Mouse (Mus musculus) stomach, embryonic 14.5 days (tissue): ENCODE data around the gene Slc25a17. TPM values are rescaled to one million over a fixed set of nuclear protein-coding genes. Genes with fewer than 3 reads are reported as not detected.
A peak's percentile ranks its signal among the peaks of the same experiment; 100 is the strongest.

ENCODE experiments used
- ATAC-seq: fragments of 200-750 bp; cut with Nextera tagmentation; 2 replicates; pipeline ENCODE4 v1.8.0; 2017; ENCODE audit warnings: low read depth, moderate TSS enrichment; ENCODE audit not compliant: insufficient number of reproducible peaks, insufficient read depth, low FRiP score
- H3K27ac ChIP-seq: fragments of 300-500 bp; sonication (generic); 2 replicates; pipeline ENCODE4 v1.5.1; 2014; ENCODE audit warnings: mild to moderate bottlenecking, low read length, moderate library complexity, mixed read lengths
- H3K27me3 ChIP-seq: fragments of 300-500 bp; sonication (generic); 2 replicates; pipeline ENCODE4 v1.6.1; 2014; ENCODE audit warnings: low read length, control low read depth, mixed read lengths; ENCODE audit not compliant: control insufficient read depth, insufficient read depth
- H3K36me3 ChIP-seq: fragments of 300-500 bp; sonication (generic); 2 replicates; pipeline ENCODE4 v1.6.1; 2014; ENCODE audit warnings: mild to moderate bottlenecking, control low read depth, low read length, moderate library complexity, mixed read lengths; ENCODE audit not compliant: control insufficient read depth, insufficient read depth
- H3K4me1 ChIP-seq: fragments of 300-500 bp; sonication (generic); 2 replicates; pipeline ENCODE4 v1.6.1; 2014; ENCODE audit warnings: low read length, control low read depth, mixed read lengths; ENCODE audit not compliant: control insufficient read depth, insufficient read depth
- H3K4me2 ChIP-seq: fragments of 300-500 bp; sonication (generic); replicated peaks from 2 replicates; pipeline ENCODE4 v1.6.1; 2014; ENCODE audit warnings: low read depth, low read length, control low read depth
- H3K4me3 ChIP-seq: fragments of 300-500 bp; sonication (generic); 2 replicates; pipeline ENCODE4 v1.5.1; 2014; ENCODE audit warnings: low read depth, low read length, control low read depth
- H3K9ac ChIP-seq: fragments of 300-500 bp; sonication (generic); replicated peaks from 2 replicates; pipeline ENCODE4 v1.6.1; 2014; ENCODE audit warnings: low read depth, mild to moderate bottlenecking, control low read depth, low read length, moderate library complexity, mixed read lengths
- H3K9me3 ChIP-seq: fragments of 300-500 bp; sonication (generic); 2 replicates; pipeline ENCODE4 v1.6.1; 2016; ENCODE audit warnings: low read depth, low read length, control low read depth; ENCODE audit not compliant: control insufficient read depth
- WGBS: fragments of 180-500 bp; shearing (Covaris S2); extraction: QIAGEN DNeasy Blood & Tissue Kit; methylation state at CpG from one replicate; pipeline ENCODE4 v1.1.7; 2014; 5-methylcytosine and 5-hydroxymethylcytosine counted together
- polyA plus RNA-seq: library from polyadenylated mRNA; unstranded; fragments of >200 nt; fragmentation: Nextera tagmentation; extraction: Ambion mirVana; gene quantifications from 2 replicates; pipeline ENCODE4 v1.2.1, GENCODE M21; 2014

Gene Slc25a17
- polyA plus RNA-seq, 1 experiment from 2014 or later: 110 TPM

DNA sequence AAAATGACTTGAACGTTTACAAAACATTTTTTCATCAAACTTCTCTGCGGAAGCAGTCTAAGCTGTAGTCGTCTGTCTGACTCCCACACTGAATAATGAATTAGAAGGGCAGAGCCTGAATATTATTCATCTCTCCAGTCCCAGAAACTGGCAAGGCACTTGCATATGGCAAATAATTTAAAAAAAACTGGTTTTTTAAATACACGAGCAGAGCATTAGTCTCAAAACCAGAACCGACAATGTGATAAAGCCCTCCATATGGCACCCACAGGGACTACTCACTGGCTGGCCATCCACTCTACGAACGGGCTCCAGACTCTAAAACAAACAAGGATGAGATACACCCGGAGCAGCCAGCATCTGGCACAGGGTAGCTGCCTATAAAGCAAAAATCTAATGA is 55.6 kb downstream of the Slc25a17 start:
- 26% methylated on average over 8 of the region's 8 CpGs for WGBS
- H3K4me2 ChIP-seq: no peak overlapping the region
- no peak overlapping the region for H3K9ac ChIP-seq
- no peak for ATAC-seq
- H3K4me1 ChIP-seq: 0 out of 2 replicates have a peak, but pooled peaks cover 6% of the 10 kb centered on the region
- H3K9me3 ChIP-seq: no peaks in the 10 kb centered on the region
- H3K27me3 ChIP-seq: no peaks in the 10 kb centered on the region
- H3K4me3 ChIP-seq: no peak overlapping the region
- no peak overlapping the region for H3K27ac ChIP-seq
- H3K36me3 ChIP-seq: no peaks in the 10 kb centered on the region

- Histone ChIP-seq H3K4me1 (0 out of 2 replicates have a peak, but pooled peaks cover 6% of the 10 kb centered on the region), H3K27ac (no peak overlapping the region), H3K36me3 (no peaks in the 10 kb centered on the region), H3K4me2 (no peak overlapping the region), H3K4me3 (no peak overlapping the region), H3K9ac (no peak overlapping the region), H3K27me3 (no peaks in the 10 kb centered on the region), H3K9me3 (no peaks in the 10 kb centered on the region)
- WGBS: 92% methylated on average over 7 of the region's 7 CpGs
- no peak for ATAC-seq
These were observed 56.6 kb downstream of the Slc25a17 start for GRCm38 (mm10) chr15:81304006-81304405.

GRCm38 (mm10) chr15:81302151-81302808 is 58.3 kb downstream of the Slc25a17 start:
- WGBS: 63% methylated on average over 13 of the region's 13 CpGs

DNA sequence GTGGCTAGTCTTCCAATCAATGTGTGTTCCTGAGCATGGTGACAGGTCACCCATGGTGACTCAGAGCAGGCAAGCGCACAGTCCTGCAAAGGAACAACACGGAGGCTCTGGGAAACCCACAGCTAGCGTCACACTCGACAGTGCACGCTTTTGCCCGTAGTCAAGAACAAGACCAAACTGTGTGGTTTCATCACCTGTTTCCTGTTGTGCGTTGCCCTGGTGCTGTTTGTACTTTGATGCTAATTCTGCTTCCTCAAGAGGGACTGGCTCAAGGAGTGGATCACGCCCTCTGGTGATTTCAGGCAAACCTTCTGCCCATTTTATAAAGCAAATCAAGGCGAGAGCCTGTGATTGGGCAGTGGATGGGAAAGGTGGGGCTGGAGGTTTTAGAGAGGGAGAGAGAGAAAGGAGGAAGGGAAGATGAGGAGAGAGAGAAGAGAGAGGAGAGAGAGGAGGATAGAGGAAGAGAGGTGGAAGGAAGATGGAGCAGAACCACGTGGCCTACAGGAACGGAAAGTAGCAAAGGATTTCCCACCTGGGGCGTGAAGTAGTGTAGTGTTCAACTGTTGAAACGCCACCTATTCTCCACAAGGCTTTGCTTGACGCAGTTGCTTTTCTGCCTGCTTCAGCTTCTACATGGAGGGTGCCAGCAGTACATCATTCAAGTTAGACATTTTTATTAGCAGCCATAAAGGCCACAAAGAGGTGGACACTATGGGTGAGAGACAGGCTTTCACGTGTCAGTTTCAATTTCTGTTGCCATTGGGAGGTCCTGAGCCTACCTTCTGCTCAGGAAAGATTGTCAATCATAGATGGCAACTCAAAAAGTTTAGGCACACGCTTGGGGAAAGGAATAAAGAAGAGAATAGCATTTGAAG is 59.2 kb downstream of the Slc25a17 start:
- Histone ChIP-seq H3K27ac (no peak overlapping the region), H3K9ac (no peak overlapping the region), H3K27me3 (no peaks in the 10 kb centered on the region), H3K4me2 (no peak overlapping the region), H3K9me3 (no peaks in the 10 kb centered on the region), H3K4me1 (0 out of 2 replicates have a peak, but pooled peaks cover 6% of the 10 kb centered on the region), H3K4me3 (no peak overlapping the region), H3K36me3 (no peaks in the 10 kb centered on the region)
- ATAC-seq: no peak
- 62% methylated on average over 16 of the region's 16 CpGs for WGBS

More at GRCm38 (mm10) chr15:81302151-81302808, 58.3 kb downstream of the Slc25a17 start:
- Histone ChIP-seq H3K27ac (no peak overlapping the region), H3K27me3 (no peaks in the 10 kb centered on the region), H3K9me3 (no peaks in the 10 kb centered on the region), H3K4me2 (no peak overlapping the region), H3K4me1 (0 out of 2 replicates have a peak, but pooled peaks cover 6% of the 10 kb centered on the region), H3K36me3 (no peaks in the 10 kb centered on the region), H3K9ac (no peak overlapping the region), H3K4me3 (no peak overlapping the region)
- peak; percentile 23; the same call in 1 of the 2 replicates for ATAC-seq

GRCm38 (mm10) chr15:81300520-81301069 is 60.0 kb downstream of the Slc25a17 start:
- Histone ChIP-seq H3K4me3 (no peak overlapping the region), H3K36me3 (no peaks in the 10 kb centered on the region), H3K27ac (no peak overlapping the region), H3K9me3 (no peaks in the 10 kb centered on the region), H3K9ac (no peak overlapping the region), H3K27me3 (no peaks in the 10 kb centered on the region), H3K4me2 (no peak overlapping the region), H3K4me1 (0 out of 2 replicates have a peak, but pooled peaks cover 6% of the 10 kb centered on the region)
- 71% methylated on average over 3 of the region's 3 CpGs for WGBS
- no peak for ATAC-seq

DNA sequence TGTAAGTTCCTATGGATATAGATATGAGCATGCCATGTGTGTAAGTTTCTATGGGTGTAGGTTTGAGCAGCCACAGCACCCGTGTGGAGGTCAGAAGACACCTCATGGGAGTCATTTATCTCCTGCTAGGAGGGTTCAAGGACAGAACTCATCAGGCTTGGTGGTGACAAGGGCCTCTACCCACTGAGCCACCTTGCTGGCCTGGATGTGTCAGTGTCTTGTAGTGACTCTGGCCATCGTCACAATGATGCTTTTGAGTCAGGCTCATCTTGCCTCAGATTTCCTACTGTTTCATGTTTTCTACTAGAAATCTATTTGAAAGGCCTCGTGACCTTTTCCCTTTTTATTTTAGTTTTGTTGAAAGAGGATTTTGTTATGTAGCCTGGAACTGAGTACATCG is 61.1 kb downstream of the Slc25a17 start:
- Histone ChIP-seq H3K4me2 (no peak overlapping the region), H3K4me1 (no peaks in the 10 kb centered on the region), H3K36me3 (no peaks in the 10 kb centered on the region), H3K27ac (no peak overlapping the region), H3K9ac (no peak overlapping the region), H3K9me3 (no peaks in the 10 kb centered on the region), H3K27me3 (no peaks in the 10 kb centered on the region), H3K4me3 (no peak overlapping the region)
- 81% methylated on average over 4 of the region's 4 CpGs for WGBS
- no peak for ATAC-seq

DNA sequence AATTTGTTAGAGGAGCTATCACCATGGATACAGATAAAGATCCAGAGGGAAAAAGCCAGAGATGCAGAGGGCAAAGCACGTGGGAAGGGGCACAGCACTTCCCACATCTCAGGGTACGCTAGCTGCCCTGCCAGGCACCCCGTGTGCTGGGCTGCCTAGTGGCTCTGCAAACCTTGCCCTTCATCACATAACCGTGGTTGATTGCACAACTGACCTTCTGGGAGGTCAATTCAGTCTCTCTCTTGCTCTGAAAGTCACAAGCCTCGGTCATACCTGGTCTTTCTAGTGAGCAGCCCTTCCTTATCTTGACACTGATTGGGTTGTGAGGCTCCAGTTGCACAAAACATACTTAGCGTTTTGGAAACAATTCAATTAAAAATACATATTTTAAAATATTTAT is 62.4 kb downstream of the Slc25a17 start:
- Histone ChIP-seq H3K36me3 (no peaks in the 10 kb centered on the region), H3K4me3 (no peak overlapping the region), H3K9ac (no peak overlapping the region), H3K4me2 (no peak overlapping the region), H3K4me1 (no peaks in the 10 kb centered on the region), H3K27me3 (no peaks in the 10 kb centered on the region), H3K27ac (no peak overlapping the region), H3K9me3 (no peaks in the 10 kb centered on the region)
- 79% methylated on average over 6 of the region's 6 CpGs for WGBS
- ATAC-seq: no peak

GRCm38 (mm10) chr15:81297543-81297942 is 63.1 kb downstream of the Slc25a17 start:
- no peaks in the 10 kb centered on the region for H3K4me1 ChIP-seq
- H3K9me3 ChIP-seq: no peaks in the 10 kb centered on the region
- no peak overlapping the region for H3K4me3 ChIP-seq
- no peak overlapping the region for H3K9ac ChIP-seq
- H3K27me3 ChIP-seq: no peaks in the 10 kb centered on the region
- H3K4me2 ChIP-seq: no peak overlapping the region
- H3K27ac ChIP-seq: no peak overlapping the region
- H3K36me3 ChIP-seq: no peaks in the 10 kb centered on the region
- 88% methylated on average over 3 of the region's 3 CpGs for WGBS
- ATAC-seq: no peak
